9 mouse cellular contexts compared by ENCODE assay signal in the genomic region with DNA sequence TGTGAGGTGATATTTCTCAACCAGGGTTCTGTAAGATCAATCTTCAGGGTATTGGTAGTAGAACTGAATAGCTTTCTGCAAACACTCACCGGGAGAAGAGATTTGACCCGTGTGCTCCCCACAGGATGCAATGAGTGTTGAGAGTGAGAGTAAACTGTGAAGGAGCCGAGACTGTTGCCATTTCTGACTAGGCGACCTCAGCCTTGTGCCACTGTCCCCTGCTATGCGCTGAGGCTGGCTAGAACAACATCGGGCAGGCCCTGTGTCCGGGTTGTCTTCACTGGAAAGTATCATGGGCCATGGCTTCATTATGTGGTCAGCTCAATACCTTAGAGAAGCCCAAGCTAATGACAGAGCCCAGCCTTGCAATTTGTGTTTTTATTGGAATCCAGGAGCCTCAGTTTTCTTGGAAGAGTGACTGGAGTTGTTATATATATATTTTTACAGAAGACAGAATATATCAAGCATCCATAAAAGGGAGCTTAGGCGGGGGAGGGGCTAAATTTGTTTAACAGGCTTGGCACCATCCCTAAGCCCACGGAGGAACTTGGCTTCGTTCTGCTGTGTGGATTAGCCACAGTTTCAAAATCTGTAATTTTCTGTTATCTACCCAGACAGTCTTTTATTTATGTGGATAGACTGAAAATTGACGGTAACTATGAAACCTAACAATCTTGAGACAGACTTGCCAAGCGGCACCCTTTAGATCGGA. TPM values are rescaled to one million over a fixed set of nuclear protein-coding genes. Genes with fewer than 3 reads are reported as not detected.
A peak's percentile ranks its signal among the peaks of the same experiment; 100 is the strongest.
DNase-seq lines count a peak whose midpoint lies in the region; ATAC-seq and TF ChIP-seq lines count a peak whose summit lies in the region.
"Had no signal": no experiment of that assay in that cellular context is flagged by ENCODE, and none has a peak within 500 bp of the region (broad histone marks: within the 10 kb centered on the region; RNA-seq: fewer than 3 reads in every experiment).

No protein-coding gene starts in this region.

- WGBS in forebrain, postnatal 0 days = 41% methylated on average over 13 of the region's 13 CpGs
- 54% methylated on average over 13 of the region's 13 CpGs for WGBS in forebrain, embryonic 12.5 days
- 38% methylated on average over 13 of the region's 13 CpGs for WGBS in kidney, postnatal 0 days
- 27% methylated on average over 13 of the region's 13 CpGs for WGBS in liver, embryonic 16.5 days (ENCODE audit: insufficient replicate concordance)
- WGBS in intestine, embryonic 15.5 days = 32% methylated on average over 13 of the region's 13 CpGs

- no peak overlapping the region for H3K9ac ChIP-seq in forebrain, postnatal 0 days
- no peak overlapping the region for H3K9ac ChIP-seq in forebrain, embryonic 12.5 days
- no peak overlapping the region for H3K9ac ChIP-seq in kidney, postnatal 0 days (ENCODE audit: low read depth, low read length)
- 0 out of 2 replicates have a peak overlapping the region, but pooled peaks have one; percentile 3 for H3K9ac ChIP-seq in liver, embryonic 16.5 days (ENCODE audit: low read depth, low read length)
- H3K9ac ChIP-seq in intestine, embryonic 15.5 days = no peak overlapping the region

- H3K4me3 ChIP-seq in forebrain, postnatal 0 days (ENCODE audit: low read depth, low read length) = no peak overlapping the region
- H3K4me3 ChIP-seq in forebrain, embryonic 12.5 days (replicated peaks) = no peak overlapping the region
- H3K4me3 ChIP-seq in kidney, postnatal 0 days (replicated peaks; ENCODE audit: low read depth, low read length) = no peak overlapping the region
- 0 out of 2 replicates have a peak overlapping the region, but pooled peaks have one; percentile 11 for H3K4me3 ChIP-seq in liver, embryonic 16.5 days (ENCODE audit: low read depth, low read length)
- H3K4me3 ChIP-seq in intestine, embryonic 15.5 days (replicated peaks) = no peak overlapping the region

- no peaks in the 10 kb centered on the region for H3K9me3 ChIP-seq in forebrain, postnatal 0 days (ENCODE audit: low read length)
- no peaks in the 10 kb centered on the region for H3K9me3 ChIP-seq in forebrain, embryonic 12.5 days
- no peaks in the 10 kb centered on the region for H3K9me3 ChIP-seq in kidney, postnatal 0 days (replicated peaks; ENCODE audit: low read length)
- H3K9me3 ChIP-seq in liver, embryonic 16.5 days (replicated peaks; ENCODE audit: control insufficient read depth, low read length) = no peaks in the 10 kb centered on the region
- no peaks in the 10 kb centered on the region for H3K9me3 ChIP-seq in intestine, embryonic 15.5 days

- H3K27ac ChIP-seq in forebrain, postnatal 0 days (ENCODE audit: low read depth, low read length) = no peak overlapping the region
- H3K27ac ChIP-seq in forebrain, embryonic 12.5 days = no peak overlapping the region
- H3K27ac ChIP-seq in kidney, postnatal 0 days = no peak overlapping the region
- no peak overlapping the region for H3K27ac ChIP-seq in liver, embryonic 16.5 days (ENCODE audit: low read length)
- no peak overlapping the region for H3K27ac ChIP-seq in intestine, embryonic 15.5 days

- no peak; the same call in 1 of the 2 replicates for ATAC-seq in forebrain, postnatal 0 days
- ATAC-seq in forebrain, embryonic 12.5 days (ENCODE audit: low FRiP score) = no peak
- no peak for ATAC-seq in kidney, postnatal 0 days (replicated peaks; ENCODE audit: low FRiP score, low read depth)
- ATAC-seq in liver, embryonic 16.5 days (ENCODE audit: low read depth) = no peak
- ATAC-seq in intestine, embryonic 15.5 days = no peak

- no peaks in the 10 kb centered on the region for H3K27me3 ChIP-seq in forebrain, postnatal 0 days (ENCODE audit: insufficient read depth, low read length)
- 0 out of 2 replicates have a peak, but pooled peaks cover 4% of the 10 kb centered on the region for H3K27me3 ChIP-seq in forebrain, embryonic 12.5 days
- H3K27me3 ChIP-seq in kidney, postnatal 0 days (ENCODE audit: insufficient read depth, low read length) = no peaks in the 10 kb centered on the region
- peaks cover 22% of the 10 kb centered on the region for H3K27me3 ChIP-seq in liver, embryonic 16.5 days (ENCODE audit: control insufficient read depth, insufficient read depth, low read depth, low read length)
- no peaks in the 10 kb centered on the region for H3K27me3 ChIP-seq in intestine, embryonic 15.5 days (replicated peaks)

- TF ChIP-seq CTCF in forebrain, postnatal 0 days (IDR thresholded peaks at IDR 0.05; ENCODE audit: low read depth) = no peak
- TF ChIP-seq CTCF in kidney, postnatal 0 days (IDR thresholded peaks at IDR 0.05; ENCODE audit: low read depth) = no peak

- H3K36me3 ChIP-seq in forebrain, postnatal 0 days (ENCODE audit: insufficient read depth) = no peaks in the 10 kb centered on the region
- H3K36me3 ChIP-seq in forebrain, embryonic 12.5 days (replicated peaks) = no peaks in the 10 kb centered on the region
- no peaks in the 10 kb centered on the region for H3K36me3 ChIP-seq in kidney, postnatal 0 days (ENCODE audit: insufficient read depth, low read length)
- no peaks in the 10 kb centered on the region for H3K36me3 ChIP-seq in liver, embryonic 16.5 days (ENCODE audit: control insufficient read depth, insufficient read depth)
- no peaks in the 10 kb centered on the region for H3K36me3 ChIP-seq in intestine, embryonic 15.5 days

- DNase-seq in forebrain, postnatal 0 days = peak; percentile 30
- no peak for DNase-seq in kidney, postnatal 0 days (ENCODE audit: low spot score)
- no peak for DNase-seq in kidney, postnatal 36 days
- DNase-seq in Muller cell, postnatal 12 days (ENCODE audit: inconsistent ontology term) = peak; percentile 33
- no peak for DNase-seq in embryo, embryonic 9.5 days (ENCODE audit: extremely low spot score)
- DNase-seq: gastrocnemius, postnatal 25 days had no signal

- peaks cover 8% of the 10 kb centered on the region; the same call in 1 of the 2 replicates for H3K4me1 ChIP-seq in forebrain, postnatal 0 days (ENCODE audit: insufficient read depth)
- peaks cover 3% of the 10 kb centered on the region; the same call in 1 of the 2 replicates for H3K4me1 ChIP-seq in forebrain, embryonic 12.5 days
- peaks cover 16% of the 10 kb centered on the region; the same call in 1 of the 2 replicates for H3K4me1 ChIP-seq in kidney, postnatal 0 days (replicated peaks; ENCODE audit: insufficient read depth, low read length)
- H3K4me1 ChIP-seq in liver, embryonic 16.5 days (ENCODE audit: control insufficient read depth, low read depth, low read length) = peaks cover 17% of the 10 kb centered on the region
- H3K4me1 ChIP-seq in intestine, embryonic 15.5 days (replicated peaks) = peaks cover 8% of the 10 kb centered on the region; the same call in 1 of the 2 replicates

- H3K4me2 ChIP-seq in forebrain, postnatal 0 days (ENCODE audit: low read depth) = no peak overlapping the region
- H3K4me2 ChIP-seq in forebrain, embryonic 12.5 days = no peak overlapping the region
- peak overlapping the region; percentile 43 for H3K4me2 ChIP-seq in kidney, postnatal 0 days (ENCODE audit: low read length)
- peak overlapping the region; percentile 38 for H3K4me2 ChIP-seq in liver, embryonic 16.5 days (ENCODE audit: low read depth, low read length)
- H3K4me2 ChIP-seq in intestine, embryonic 15.5 days (replicated peaks) = no peak overlapping the region

RNA-seq across cellular contexts. Expression of a gene that starts 18.0 kb away (rescaled TPM):
- total RNA-seq in forebrain, postnatal 0 days (2014; rRNA removed) = 13.8 and 17.9 TPM in 2 replicates
- 5.8 and 7.1 TPM in 2 replicates for polyA plus RNA-seq in forebrain, postnatal 0 days (2015; fragmentation: Nextera tagmentation; extraction: Ambion mirVana)
- 9.2 TPM in 2 replicates for polyA plus RNA-seq in forebrain, embryonic 12.5 days (2016; fragmentation: Nextera tagmentation; extraction: Ambion mirVana)
- polyA plus RNA-seq in kidney, postnatal 0 days (2015; fragmentation: Nextera tagmentation; extraction: Ambion mirVana) = 11.3 and 11.9 TPM in 2 replicates
- 25.9 and 26.5 TPM in 2 replicates for polyA plus RNA-seq in liver, embryonic 16.5 days (2015; fragmentation: Nextera tagmentation; extraction: Ambion mirVana)
- polyA plus RNA-seq in intestine, embryonic 15.5 days (2015; fragmentation: Nextera tagmentation; extraction: Ambion mirVana) = 19.2 and 20.3 TPM in 2 replicates

Comparison
In these comparisons a context has a peak if more than half of its experiments do, and no peak if none do; other contexts are left out.
1. DNase-seq: peak in forebrain, postnatal 0 days (single experiment) and Muller cell, postnatal 12 days (single experiment); none in kidney, postnatal 0 days (single experiment), kidney, postnatal 36 days (0 of 2) and embryo, embryonic 9.5 days (single experiment).
2. H3K4me2 ChIP-seq: peak in kidney, postnatal 0 days (single experiment) and liver, embryonic 16.5 days (single experiment); none in forebrain, postnatal 0 days (single experiment), forebrain, embryonic 12.5 days (single experiment) and intestine, embryonic 15.5 days (single experiment).